Mouse (Mus musculus) embryonic fibroblast, embryonic 13.5 days (primary cell): ENCODE data around the gene Dntt. TPM values are rescaled to one million over a fixed set of nuclear protein-coding genes. Genes with fewer than 3 reads are reported as not detected.

ENCODE experiments used
- H3K27ac ChIP-seq: 2 replicates; pipeline ENCODE4 v1.5.1; 2012; ENCODE audit warnings: low read length, control low read depth, inconsistent platforms; ENCODE audit not compliant: insufficient read depth
- H3K4me1 ChIP-seq: 2 replicates; pipeline ENCODE4 v1.6.1; 2011; ENCODE audit warnings: low read length; ENCODE audit not compliant: control insufficient read depth, insufficient read depth
- H3K4me3 ChIP-seq: 2 replicates; pipeline ENCODE4 v1.5.1; 2011; ENCODE audit warnings: mild to moderate bottlenecking, control low read depth, low read length; ENCODE audit not compliant: insufficient read depth
- CTCF ChIP-seq: IDR thresholded peaks from 2 replicates; pipeline ENCODE4 v1.5.1; 2011; ENCODE audit warnings: mild to moderate bottlenecking, control low read depth, low read length, moderate library complexity, borderline replicate concordance; ENCODE audit not compliant: insufficient read depth
- POLR2A ChIP-seq: IDR thresholded peaks from 2 replicates; pipeline ENCODE4 v1.6.1; 2011; ENCODE audit warnings: low read depth, mild to moderate bottlenecking, control low read depth, low read length, moderate library complexity
- polyA plus RNA-seq: library from polyadenylated mRNA; stranded (reverse); fragments of >200 nt; gene quantifications from 2 replicates; pipeline ENCODE4 v1.2.4, GENCODE M21; 2011; ENCODE audit warnings: low read depth; ENCODE audit not compliant: missing spikeins, insufficient read length

Gene Dntt
- polyA plus RNA-seq, 1 experiment = not detected

DNA sequence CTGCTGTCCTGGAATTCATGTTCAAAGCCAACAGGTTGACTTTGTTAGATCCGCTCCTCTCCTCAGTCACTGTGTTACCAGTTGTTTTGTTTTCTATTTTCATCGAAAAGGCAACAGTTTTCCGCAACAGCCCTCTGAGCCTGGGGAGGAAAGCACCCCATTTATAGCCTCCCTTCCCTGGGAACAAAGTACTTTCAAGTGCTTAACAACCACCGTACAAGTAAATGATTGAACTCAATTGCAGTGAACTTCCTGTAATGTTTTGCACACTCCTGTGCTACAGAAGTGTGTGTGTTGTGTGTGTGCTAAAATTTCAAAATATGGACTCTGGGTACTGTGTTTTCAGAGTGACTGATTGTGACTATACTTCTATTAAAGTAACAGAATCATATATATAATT lies 21.3 kb upstream of the Dntt start:
- no peak overlapping the region for H3K27ac ChIP-seq
- TF ChIP-seq POLR2A (no peak), CTCF (no peak)
- H3K4me3 ChIP-seq = no peak overlapping the region
- no peaks in the 10 kb centered on the region; the same call in 1 of the 2 replicates for H3K4me1 ChIP-seq

DNA sequence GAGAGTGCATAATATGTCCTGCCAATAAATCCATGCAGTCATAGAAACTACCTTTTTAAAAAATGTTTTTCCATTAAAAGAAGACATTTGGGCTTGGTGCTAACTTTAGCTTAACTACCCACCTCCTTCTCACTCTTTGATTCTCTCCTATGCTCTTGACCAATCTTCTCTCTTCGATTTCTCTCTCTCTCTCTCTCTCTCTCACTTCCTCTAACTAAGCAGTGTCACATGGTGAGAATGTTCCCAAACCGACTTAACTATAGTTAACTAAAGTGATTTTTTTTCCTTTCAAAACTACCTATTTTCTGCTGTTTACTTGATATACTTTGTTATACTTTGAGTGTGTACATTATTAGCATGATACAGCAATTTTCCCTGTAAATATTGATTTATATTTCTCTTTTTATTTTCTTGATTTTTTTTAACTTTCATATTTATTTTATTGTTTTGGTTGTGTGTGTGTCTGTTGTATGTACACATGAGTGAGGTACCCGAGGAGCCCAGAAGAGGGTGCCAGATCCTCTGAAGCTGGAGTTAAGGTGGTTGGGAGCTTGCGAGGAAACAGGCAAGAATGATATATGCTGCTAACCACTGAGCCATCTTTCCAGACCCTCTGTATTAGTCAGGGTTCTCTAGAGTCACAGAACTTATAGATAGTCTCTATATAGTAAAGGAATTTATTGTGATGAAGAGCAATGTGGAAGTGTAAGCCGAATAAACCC lies 20.2 kb upstream of the Dntt start:
- TF ChIP-seq CTCF = no peak
- TF ChIP-seq POLR2A = no peak
- Histone ChIP-seq H3K4me1 (no peaks in the 10 kb centered on the region; the same call in 1 of the 2 replicates), H3K27ac (no peak overlapping the region), H3K4me3 (no peak overlapping the region)

DNA sequence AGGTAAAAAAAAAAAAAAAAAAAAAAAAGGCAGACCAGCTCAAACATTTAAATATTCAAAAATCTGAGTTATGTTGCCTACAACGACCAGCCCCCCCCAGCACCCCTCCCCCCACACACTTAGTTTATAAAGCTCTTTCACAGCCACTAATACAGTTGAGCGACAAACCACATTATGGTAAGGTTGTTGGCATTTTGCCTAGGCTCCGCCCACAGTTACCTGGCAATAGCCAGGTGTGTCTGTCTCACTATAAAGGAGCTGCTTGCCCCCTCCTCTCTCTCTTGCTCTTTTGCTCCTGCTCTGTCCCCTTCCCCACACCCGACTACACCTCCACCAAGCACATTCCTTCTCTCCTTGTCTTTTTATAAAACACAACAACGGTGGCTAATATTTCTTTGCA lies 17.4 kb upstream of the Dntt start:
- Histone ChIP-seq H3K4me1 (no peaks in the 10 kb centered on the region), H3K27ac (no peak overlapping the region), H3K4me3 (no peak overlapping the region)
- TF ChIP-seq POLR2A = no peak
- no peak for TF ChIP-seq CTCF

DNA sequence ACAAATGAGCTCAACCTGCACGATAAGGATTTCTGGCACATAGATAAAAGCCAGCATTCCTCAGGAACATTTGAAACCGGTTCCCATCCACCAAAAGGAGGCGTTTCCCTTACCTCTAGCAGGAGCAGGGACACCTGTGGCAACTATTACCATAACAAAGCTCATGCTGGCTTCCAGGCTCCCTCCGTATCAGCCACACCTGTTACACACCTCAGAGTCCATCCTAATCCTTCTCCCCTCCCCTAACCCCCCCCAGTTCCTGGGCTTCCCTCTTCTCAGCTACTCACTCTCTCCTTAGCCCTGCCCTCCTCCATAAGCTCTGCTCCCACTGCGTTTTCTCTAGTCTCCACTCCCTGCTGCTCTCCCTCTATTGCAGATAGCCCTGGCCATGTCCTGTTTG lies 15.5 kb upstream of the Dntt start:
- Histone ChIP-seq H3K4me3 (no peak overlapping the region), H3K27ac (no peak overlapping the region), H3K4me1 (no peaks in the 10 kb centered on the region)
- TF ChIP-seq POLR2A (no peak), CTCF (no peak)

DNA sequence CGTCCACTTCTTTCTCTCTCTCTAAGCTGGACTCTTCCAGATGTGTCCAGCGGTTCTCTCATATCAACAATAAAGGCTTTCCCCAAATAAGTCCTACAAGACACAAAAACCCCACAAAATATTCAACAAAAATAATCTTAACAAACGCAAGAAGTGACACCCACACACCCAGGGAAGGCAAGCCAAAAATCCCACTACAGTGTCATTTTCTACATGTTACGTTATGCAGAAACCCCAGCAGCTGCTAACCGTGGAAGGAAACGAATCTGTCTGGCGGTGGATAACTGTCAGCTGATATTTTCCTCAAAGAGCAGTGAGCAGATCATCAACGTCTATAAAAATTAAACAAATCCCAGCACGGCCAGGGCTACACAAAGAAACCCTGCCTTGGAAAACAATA lies 15.1 kb upstream of the Dntt start:
- TF ChIP-seq CTCF = no peak
- no peak for TF ChIP-seq POLR2A
- Histone ChIP-seq H3K27ac (no peak overlapping the region), H3K4me3 (no peak overlapping the region)

DNA sequence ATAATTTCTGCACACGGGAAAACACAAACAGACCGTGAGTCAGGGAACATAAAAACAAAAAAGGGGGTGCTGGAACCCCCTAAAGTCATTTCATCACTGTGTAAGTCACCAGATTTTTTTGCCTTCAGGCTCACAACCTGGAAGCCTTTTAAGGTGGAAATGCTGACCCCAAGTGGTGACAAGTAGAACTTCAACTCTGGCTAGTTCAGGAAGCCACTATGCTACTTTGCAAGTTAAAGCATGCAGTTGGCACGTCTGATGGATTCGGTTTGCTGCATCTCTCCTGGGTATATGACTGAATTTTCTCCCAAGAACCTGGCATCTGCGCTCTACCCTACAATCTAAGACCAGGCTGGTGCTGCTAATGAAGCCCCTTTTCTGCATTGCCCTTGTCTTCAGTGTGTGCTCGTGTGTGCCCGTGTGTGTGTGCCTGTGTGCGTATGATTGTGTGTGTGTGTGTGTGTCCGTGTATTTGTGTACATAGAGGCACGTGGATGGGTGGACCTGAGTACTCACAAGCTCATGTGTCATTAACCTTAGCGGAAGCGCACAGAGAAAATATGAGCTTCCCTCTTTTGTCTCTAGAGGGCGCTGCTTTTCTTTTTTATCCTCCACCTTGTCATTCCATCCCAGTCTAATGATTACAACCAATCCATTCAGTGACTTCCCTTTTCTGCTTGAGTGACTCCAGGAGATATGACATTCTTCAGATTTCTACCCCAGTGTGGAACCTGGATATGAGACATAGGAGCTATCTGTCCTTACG lies 12.9 kb upstream of the Dntt start:
- Histone ChIP-seq H3K4me3 (no peak overlapping the region), H3K27ac (no peak overlapping the region), H3K4me1 (no peaks in the 10 kb centered on the region)
- TF ChIP-seq CTCF (0 out of 2 replicates have a peak, but pooled peaks have one; percentile 5), POLR2A (no peak)

More for the DNA sequence above, 15.1 kb upstream of the Dntt start:
- no peaks in the 10 kb centered on the region for H3K4me1 ChIP-seq

DNA sequence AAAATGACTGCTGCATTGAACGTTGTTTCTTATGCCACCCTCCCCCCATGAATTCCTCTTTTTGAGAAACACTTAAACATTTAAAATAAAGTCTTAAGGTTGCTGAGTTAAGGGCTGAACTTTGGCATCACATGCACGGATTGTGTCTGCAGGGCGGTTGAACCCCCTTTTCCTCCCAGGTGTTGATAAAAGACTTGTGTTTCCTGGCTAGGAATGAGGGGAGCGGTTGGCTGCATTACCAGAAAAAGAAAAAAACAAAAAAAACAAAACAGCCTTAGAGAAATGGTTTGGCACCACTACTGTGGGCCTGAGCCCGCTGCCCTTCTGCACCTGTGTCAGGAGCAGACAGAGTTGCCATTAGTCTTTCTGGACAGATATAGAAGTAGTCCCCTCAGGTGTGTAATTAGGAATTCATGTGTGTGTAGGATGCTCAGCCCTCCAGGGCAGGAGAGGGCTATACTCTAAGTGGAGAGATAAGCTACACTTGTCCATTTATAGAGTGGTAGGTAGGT lies 9.9 kb upstream of the Dntt start:
- H3K4me1 ChIP-seq = no peaks in the 10 kb centered on the region
- H3K4me3 ChIP-seq = no peak overlapping the region
- no peak overlapping the region for H3K27ac ChIP-seq
- TF ChIP-seq CTCF = no peak
- TF ChIP-seq POLR2A = no peak

DNA sequence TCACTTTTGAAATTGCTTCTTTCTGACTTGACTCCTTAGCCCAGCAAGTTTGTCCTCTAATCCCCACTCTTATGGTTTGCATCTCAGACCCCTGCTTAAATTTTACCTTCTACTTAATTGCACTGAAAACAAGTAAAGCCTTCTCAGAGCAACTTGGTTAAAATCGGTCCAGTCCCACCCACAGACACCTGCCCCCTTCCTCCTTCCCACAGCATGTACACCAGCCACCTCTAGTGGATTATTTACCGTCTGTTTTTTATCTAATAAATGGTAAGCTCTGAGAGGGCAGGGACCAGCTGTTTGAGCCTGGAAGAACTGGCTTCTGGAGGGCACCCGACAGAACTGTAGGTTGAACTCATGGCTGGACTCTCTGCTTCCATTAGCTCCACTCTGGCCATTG lies 8.5 kb upstream of the Dntt start:
- no peaks in the 10 kb centered on the region for H3K4me1 ChIP-seq
- H3K27ac ChIP-seq = no peak overlapping the region
- no peak overlapping the region for H3K4me3 ChIP-seq
- TF ChIP-seq CTCF = no peak
- TF ChIP-seq POLR2A = no peak

DNA sequence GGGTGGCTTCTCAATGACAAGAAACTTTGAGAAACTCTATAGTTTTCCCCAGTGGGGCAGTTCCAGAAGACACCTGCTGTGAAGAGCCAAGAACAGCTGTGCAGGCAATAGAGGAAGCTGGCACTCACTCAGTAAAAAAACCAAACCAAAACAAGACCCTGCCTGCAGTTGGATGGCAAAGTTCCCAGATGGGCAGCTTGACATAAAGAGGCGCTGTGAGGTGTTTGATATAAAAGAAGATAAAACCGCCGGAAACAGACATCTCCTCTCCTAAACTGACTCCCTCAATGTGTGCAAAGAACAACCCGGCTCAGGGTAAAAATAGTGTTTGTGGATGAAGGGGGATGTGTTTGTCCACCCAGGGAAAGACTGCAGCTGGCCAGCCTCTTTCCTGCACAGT lies 6.8 kb upstream of the Dntt start:
- H3K27ac ChIP-seq = no peak overlapping the region
- H3K4me3 ChIP-seq = no peak overlapping the region
- TF ChIP-seq POLR2A (no peak), CTCF (no peak)
- H3K4me1 ChIP-seq = no peaks in the 10 kb centered on the region

DNA sequence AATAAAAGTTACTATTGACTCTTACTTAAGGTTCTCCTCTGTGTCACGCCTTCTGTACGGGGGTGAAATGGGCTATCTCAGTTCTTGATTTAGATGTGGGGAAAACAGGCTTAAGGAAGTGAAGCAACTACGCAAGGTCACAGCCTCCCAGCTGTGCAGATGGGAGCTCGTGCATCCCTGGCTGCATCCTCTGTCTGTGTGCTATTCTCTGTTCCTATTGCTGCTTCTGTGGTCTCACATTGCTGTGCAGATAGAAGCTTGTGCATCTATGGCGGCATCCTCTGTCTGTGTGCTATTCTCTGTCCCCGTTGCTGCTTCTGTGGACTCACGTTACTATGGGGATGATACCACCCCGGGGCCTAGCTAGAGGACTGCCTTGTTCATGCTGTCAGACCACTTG lies 2.5 kb upstream of the Dntt start:
- no peak overlapping the region for H3K4me3 ChIP-seq
- no peak for TF ChIP-seq CTCF
- TF ChIP-seq POLR2A = no peak
- no peak overlapping the region for H3K27ac ChIP-seq
- no peaks in the 10 kb centered on the region for H3K4me1 ChIP-seq

DNA sequence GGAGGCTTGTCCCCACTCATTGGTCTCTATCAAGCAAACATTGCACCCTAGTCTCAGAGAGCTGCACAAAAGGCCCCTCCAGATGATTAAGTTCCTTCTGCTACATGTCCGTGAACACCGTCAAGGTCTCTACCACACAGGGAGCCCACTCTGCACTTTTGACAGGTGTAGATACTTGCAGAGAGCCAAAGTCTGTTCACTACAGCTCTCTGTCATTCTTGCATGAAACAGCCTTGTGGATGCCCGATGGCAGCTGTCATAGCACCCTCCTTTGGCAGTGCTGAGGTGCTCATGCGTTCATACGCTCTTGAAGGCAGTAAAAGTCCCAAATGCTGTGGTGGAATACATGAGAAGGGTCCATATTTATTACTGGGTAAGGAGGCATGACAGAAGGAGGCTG lies 2.1 kb upstream of the Dntt start:
- Histone ChIP-seq H3K4me3 (no peak overlapping the region), H3K4me1 (no peaks in the 10 kb centered on the region), H3K27ac (no peak overlapping the region)
- TF ChIP-seq POLR2A (no peak), CTCF (no peak)
